Mouse (Mus musculus) E14TG2a.4 (cell line): ENCODE data around the gene Gm20683.

ENCODE experiments used
- CTCF ChIP-seq: conservative IDR thresholded peaks from 2 replicates; pipeline ENCODE4 v1.5.1; 2014; ENCODE audit warnings: low read length
- NANOG ChIP-seq: IDR thresholded peaks from 2 replicates; pipeline ENCODE4 v1.6.1; 2014; ENCODE audit warnings: borderline replicate concordance, low read length, mixed read lengths
- POU5F1 ChIP-seq: IDR thresholded peaks from 2 replicates; pipeline ENCODE4 v1.6.1; 2014; ENCODE audit warnings: low read length, borderline replicate concordance

GRCm38 (mm10) chr17:25835301-25835700, 6.3 kb downstream of the Gm20683 start:
- no peak for TF ChIP-seq CTCF
- TF ChIP-seq NANOG: no peak
- TF ChIP-seq POU5F1: no peak
